Mouse (Mus musculus) embryo, embryonic 9.5 days (tissue): ENCODE measurements around the gene Itm2b.

Experiments
- DNase-seq: peaks from one replicate; pipeline ENCODE4 v3.0.0-alpha.2; 2017; ENCODE audit errors: extremely low spot score

Itm2b gene

DNA sequence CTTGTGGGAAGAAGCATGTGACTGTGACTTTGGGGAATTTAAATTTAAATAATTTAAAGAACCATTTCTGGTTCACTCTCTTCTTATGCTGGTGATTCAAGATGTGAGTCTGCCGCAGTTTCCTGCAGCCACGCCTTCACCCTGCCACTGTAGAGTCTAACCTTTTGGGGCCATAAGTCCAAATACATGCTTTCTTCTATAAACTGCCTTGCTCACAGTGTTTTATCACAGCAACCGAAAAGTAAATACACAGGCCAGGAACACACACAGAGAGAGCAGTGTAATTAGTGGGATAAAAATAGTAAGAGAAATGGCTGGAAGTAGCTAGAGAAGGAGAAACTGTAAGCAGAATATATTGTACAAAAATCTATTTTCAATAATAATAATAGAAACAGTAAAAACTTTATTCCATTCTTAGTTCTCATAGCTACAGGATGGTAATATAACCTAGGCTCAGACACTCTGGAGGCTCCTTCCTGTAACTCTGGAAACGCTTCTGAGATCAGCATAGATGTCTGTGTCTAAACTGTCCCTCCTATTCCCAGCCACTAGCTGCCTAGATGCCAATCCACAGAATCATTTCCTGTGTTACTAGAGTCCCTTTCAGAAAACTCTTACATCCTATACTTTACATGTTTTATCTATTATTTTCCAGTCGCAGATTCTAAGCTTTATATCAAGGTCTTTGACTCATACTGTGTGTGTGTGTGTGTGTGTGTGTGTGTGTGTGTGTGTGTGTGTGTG is 9.3 kb upstream of the Itm2b start:
- DNase-seq: no peak

DNA sequence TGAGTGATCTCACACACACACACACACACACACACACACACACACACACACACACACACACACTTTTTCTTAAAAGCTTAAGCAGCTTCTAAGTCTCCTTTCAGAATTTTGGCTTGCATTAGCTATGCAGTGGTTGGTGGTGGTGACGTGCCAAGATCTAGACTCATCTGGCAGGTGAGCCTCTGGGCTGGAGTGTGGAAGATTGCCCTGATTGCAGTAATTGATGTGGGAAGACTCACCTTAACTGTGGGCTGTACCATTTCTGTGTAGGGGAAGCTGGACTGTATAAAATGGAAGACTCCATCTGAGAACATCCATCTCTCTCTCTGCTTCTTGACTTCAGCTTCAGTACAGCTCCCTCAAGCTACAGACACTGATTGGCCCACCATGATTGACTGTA is 6.4 kb upstream of the Itm2b start:
- no peak for DNase-seq

- DNase-seq: no peak
Measured at GRCm38 (mm10) chr14:73390196-73390595, 5.1 kb upstream of the Itm2b start.

GRCm38 (mm10) chr14:73389059-73389458 is 4.0 kb upstream of the Itm2b start:
- DNase-seq: no peak

GRCm38 (mm10) chr14:73388546-73388945 is 3.5 kb upstream of the Itm2b start:
- peak; percentile 20 for DNase-seq

DNA sequence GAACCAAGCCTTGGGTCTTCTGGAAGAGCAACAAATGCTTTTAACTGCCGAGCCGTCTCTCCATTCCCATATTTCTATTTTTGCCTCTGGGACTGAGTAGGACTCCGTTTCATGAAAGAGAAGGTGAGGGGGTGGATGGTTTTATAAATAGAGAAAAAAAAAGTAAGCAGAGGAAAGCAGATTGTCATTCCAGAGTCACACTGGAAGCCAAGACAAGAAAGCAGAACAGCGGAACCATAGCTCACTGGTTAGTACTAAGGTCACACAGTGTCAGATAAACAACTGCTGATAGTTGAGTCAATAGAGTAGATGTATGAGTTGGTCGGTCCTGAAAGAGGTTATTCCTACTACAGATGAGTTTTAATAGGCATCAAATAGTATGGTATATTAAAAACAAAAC is 1.4 kb upstream of the Itm2b start:
- DNase-seq: no peak

DNA sequence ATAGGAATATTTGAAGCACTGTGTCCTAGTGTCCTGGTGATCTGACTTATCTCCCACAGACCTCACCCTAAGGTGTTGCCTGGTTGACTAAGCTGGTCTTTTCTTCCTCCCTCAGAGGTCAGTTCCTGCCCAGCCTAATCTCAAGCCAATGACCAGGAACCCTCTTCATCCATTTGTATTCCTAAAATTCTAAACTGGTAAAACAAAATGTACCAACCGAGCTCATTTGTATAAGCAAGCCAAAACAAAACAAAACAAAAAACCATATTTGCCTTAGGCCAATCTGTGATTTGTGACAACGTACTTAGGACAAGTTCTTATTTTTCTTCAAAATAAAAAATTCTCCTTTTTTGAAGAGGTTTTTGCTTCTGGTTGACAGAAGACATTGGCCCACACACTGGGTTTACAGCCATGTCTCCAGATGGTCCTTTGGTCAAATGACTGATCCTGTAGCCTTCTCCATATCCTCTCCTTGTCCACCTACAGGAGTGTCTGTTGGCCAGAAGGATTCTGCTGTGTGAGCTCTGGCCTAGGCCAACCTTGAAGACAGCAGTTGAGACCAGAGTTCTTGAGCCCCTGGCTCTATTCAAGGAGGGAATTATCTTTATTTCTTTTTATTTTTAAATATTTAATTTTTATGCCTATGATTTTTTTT is 758 bp upstream of the Itm2b start:
- DNase-seq: peak; percentile 14

- DNase-seq: no peak
Measured at GRCm38 (mm10) chr14:73384546-73384912, 560 bp downstream of the Itm2b start.

DNA sequence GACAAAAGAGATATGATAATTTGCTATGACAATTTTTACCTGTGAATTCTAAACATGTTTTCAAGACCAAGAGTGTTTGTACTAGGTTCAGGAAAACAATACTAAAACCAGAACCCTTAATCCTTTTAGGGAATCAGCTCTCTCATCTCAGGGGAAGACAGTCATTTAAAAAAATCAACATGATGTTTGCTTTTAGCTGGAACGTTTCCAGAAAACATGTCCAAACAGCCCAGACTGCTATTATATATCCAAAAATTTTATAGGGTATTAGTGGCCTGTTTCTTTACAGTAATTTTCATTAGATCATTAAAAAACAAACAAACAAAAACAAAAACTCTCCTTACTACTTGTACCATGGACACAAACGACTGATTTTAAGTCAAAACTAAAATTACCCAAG is 1.3 kb downstream of the Itm2b start:
- DNase-seq: no peak

GRCm38 (mm10) chr14:73382699-73383098 is 2.4 kb downstream of the Itm2b start:
- no peak for DNase-seq

DNA sequence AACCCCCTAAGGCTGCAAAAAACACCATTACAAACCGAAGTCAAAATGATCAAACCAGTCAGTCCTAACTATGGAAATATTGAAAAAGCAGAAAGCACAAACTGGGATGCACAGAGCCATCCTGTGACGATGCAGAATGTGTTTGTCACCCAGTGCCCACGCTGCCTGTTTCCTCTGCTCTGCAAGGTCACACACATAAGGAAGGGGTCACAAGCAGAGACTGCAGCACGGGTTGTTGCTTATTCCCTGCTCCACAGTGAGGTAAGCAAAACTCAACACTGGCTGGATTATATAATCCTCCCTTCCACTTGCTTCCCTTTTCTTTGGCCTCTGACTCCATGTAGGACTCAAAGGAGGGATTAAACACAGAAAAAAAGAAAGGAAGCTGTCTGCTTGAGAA is 3.5 kb downstream of the Itm2b start:
- no peak for DNase-seq

DNA sequence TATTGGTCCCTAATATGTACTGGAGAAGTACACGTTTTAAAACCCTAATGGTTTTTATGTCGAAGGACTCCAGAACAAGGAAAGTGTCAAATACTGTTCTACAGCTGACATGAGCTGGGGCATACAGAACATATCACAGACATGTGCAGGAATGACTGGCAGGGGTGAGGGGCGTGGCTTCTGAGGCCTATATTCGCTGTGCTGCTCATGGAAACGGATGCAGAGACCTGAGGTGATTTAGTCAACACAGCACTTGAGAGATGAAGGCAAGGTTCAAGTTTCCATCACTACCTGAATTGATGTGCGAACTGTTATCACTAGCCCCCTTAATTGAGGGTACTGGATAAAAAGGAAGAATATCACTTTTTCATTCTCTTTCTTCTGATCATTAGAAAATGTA is 7.3 kb downstream of the Itm2b start:
- no peak for DNase-seq

GRCm38 (mm10) chr14:73376920-73377319 is 8.2 kb downstream of the Itm2b start:
- DNase-seq: no peak

DNA sequence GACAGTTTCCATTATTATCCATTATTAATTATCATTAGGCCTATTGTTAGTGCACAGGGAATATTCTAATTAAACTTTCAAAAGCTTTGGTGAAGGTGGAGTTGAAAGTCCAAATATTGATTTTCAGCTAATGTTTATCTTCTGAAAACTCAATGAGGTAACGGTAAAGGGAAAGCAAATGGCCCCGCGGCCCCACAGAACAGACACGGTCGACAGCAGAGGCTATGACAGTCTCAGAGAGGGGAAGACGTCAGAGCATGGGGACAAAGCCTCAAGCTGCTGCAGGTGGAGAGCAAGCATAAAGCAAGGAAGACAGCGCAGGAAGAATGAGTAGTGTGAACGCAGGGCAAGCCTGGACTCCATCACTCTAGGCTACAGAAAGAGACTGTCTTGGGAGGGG is 9.2 kb downstream of the Itm2b start:
- no peak for DNase-seq

DNA sequence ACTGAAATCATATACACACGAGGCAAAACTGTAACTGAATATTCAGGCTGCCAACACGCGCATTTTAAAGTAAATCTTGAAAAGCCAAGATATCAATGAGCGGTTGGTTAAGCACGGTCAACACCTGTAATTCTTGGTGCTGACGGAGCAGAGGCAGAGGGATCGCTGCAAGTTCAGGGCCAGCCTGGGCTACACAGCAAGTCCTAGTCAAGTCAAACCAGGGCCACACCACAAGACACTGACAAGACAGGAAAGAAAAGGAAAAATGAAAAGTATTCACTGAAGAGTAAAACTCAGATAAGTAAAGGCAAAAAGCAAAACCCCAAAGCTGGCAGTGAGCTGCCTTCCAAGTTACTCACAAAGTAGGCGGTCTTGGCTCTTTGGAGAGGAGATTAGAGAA is 9.6 kb downstream of the Itm2b start:
- DNase-seq: no peak

GRCm38 (mm10) chr14:73374315-73374890 is 10.7 kb downstream of the Itm2b start:
- DNase-seq: no peak

DNA sequence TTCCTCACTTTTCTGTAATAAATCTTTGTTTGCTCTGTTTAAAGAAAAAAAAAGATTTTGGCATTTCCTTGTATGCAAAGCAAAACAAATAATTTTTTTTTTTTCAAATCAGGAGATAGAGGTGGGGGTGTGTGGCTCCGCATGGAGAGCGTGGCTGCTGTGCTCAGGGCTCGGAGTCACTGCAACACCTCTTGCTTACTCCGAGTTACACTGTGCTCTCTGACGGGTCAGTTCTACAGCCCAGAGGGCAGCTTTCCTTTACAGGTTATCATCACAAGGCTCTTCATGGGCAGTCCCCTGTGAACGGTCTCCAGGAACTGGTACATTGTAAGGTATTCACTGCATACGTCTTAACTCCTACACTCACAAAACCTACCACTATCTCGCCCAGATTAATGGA is 11.5 kb downstream of the Itm2b start:
- DNase-seq: no peak

- DNase-seq: no peak
Measured at GRCm38 (mm10) chr14:73372990-73373389, 12.1 kb downstream of the Itm2b start.

DNA sequence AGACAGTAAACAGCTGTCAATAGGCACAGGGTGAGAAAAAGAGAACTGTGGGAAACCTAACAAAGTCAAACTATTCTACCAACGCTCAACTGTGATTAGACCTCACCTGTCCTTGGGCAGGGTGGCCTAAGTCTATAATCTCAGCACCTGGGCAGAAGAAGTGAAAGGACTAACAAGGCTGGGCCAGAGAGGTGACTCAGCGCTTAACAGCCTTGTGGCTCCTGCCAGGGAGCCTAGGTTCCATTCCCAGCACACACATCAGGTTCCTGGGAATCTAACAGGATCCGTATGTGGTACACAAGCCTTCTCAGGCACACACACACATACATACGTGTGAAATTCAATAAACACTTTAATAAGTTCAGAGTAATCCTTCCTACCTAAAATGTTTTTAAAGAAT is 13.5 kb downstream of the Itm2b start:
- DNase-seq: no peak

GRCm38 (mm10) chr14:73370695-73371372 is 14.3 kb downstream of the Itm2b start:
- DNase-seq: no peak

DNA sequence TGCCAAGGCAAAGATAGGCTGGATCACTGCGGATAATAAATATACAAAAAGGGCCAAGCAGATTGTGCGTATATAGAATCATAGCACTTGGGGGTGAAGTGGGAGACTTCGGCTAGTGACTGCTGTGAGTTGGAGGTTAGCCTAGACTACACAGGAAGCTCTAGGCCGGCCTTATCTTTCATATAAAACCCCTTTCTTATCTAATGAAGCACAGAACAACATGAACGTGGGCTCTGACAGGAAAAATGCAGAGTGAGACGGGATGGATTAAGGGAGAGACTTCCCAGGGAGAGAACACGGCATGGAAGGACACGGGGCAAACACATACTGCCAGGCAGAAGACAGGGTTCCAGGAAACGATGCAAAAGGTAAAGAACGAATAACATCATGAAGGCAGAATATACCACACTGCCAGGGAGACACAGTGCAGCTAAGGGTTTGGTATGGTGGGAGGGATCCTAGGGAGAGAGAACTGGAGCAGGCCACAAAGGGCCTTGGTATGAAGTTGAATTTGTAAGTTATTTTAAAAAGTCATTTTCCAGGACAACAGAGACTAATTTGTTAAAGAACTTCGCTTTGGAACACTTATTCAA is 14.9 kb downstream of the Itm2b start:
- no peak for DNase-seq

DNA sequence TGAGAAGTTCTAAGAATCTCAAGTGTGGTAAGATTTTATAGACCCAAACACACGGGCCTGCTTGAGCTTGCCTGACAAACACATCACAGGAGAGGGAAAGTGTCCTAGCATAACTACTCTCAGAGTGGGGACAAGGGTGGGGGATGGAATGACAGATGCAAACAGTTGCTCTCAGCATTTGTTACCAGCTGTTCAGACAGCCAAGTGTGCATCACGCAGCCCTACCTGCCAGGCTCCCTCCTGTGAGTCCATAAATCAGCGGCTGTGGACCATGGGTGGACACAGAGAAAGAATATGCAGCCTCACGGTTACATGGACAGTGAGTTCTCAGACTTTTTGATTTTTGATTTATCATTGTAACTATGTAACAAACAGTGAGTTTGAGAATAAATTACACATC is 15.5 kb downstream of the Itm2b start:
- DNase-seq: no peak
